Mouse (Mus musculus): Measurements from ENCODE around the gene Hspg2. TPM values are rescaled to one million over a fixed set of nuclear protein-coding genes. Genes with fewer than 3 reads are reported as not detected.
A peak's percentile ranks its signal among the peaks of the same experiment; 100 is the strongest.

Gene Hspg2
- polyA plus RNA-seq, 1 experiment from 2014 or later: 50.0 TPM

- Histone ChIP-seq H3K36me3 (no peaks in the 10 kb centered on the region), H3K27me3 (replicated peaks) (no peaks in the 10 kb centered on the region), H3K4me3 (no peak overlapping the region), H3K4me2 (0 out of 2 replicates have a peak overlapping the region, but pooled peaks have one; percentile 13), H3K27ac (replicated peaks) (peak overlapping the region; percentile 100), H3K9me3 (no peaks in the 10 kb centered on the region), H3K4me1 (peaks cover 100% of the 10 kb centered on the region), H3K9ac (peak overlapping the region; percentile 85)
- ATAC-seq (ENCODE audit: extremely low read depth, insufficient number of reproducible peaks, low FRiP score, low TSS enrichment): no peak
- 16% methylated on average over 16 of the region's 16 CpGs for WGBS
Measured at GRCm38 (mm10) chr4:137483871-137484270, 15.3 kb downstream of the Hspg2 start.

DNA sequence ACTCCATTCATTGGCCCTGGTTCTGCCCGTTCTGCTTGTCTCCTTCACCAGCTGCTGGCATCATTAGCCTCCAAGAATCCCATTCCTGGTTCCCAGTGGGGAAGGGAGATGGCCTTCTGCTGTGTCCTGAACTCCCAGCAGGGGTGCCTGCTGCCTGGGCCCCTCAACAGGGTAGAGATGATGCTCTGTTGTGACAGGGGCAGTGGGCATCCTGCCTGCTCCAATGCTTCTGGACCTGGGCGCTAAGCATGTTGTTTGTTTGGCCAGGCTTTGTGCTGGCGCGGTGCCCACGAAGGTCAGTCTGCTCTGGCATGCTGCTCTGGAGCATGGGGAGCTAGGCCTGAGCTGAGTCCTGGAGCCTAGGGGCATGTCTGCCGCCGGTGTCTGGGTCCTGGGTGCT lies 16.0 kb downstream of the Hspg2 start:
- H3K9ac ChIP-seq: peak overlapping the region; percentile 85
- H3K36me3 ChIP-seq: no peaks in the 10 kb centered on the region
- no peak for ATAC-seq (ENCODE audit: extremely low read depth, insufficient number of reproducible peaks, low FRiP score, low TSS enrichment)
- no peaks in the 10 kb centered on the region for H3K9me3 ChIP-seq
- peaks cover 100% of the 10 kb centered on the region for H3K4me1 ChIP-seq
- 42% methylated on average over 7 of the region's 7 CpGs for WGBS
- no peaks in the 10 kb centered on the region for H3K27me3 ChIP-seq (replicated peaks)
- peak overlapping the region; percentile 9; the same call in 1 of the 2 replicates for H3K4me2 ChIP-seq
- H3K4me3 ChIP-seq: no peak overlapping the region
- H3K27ac ChIP-seq (replicated peaks): peak overlapping the region; percentile 100

DNA sequence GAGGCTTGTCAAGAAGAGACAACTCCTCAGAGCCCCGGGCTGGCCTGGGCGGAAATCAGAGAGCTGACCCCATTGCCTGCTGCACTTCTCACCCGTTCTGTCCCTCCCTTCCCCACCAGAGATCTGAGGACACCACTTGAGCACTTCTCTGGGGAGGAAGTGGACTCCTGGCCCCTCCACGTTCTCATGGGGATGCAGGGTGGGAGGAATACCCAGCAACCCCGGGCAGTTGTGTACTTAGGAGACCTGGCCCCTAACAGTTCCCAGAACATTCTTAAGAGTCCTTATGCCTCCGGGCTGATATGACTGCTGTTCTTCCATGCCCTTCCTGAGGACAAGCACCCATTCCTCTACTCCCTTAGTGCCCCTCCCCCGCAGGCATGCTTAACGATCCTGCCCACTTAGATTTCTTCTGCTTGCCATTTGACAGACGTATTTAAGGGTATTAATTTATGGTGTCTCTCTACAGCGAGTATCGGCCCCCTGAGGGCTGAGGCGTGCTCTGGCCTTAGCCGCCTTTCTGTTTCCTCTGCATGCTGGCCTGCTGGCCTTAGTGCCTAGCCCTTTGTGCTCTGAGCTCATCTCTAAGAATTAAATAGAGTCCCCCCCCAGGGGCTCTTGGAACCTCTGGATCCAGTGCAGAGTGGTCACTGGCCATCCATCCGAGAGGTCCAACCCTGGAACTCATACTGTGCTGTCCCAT lies 16.8 kb downstream of the Hspg2 start:
- Histone ChIP-seq H3K9me3 (no peaks in the 10 kb centered on the region), H3K4me3 (no peak overlapping the region), H3K9ac (peak overlapping the region; percentile 85), H3K36me3 (no peaks in the 10 kb centered on the region), H3K4me1 (peaks cover 100% of the 10 kb centered on the region), H3K4me2 (peak overlapping the region; percentile 64), H3K27me3 (replicated peaks) (no peaks in the 10 kb centered on the region), H3K27ac (replicated peaks) (peak overlapping the region; percentile 100)
- ATAC-seq (ENCODE audit: extremely low read depth, insufficient number of reproducible peaks, low FRiP score, low TSS enrichment): no peak
- WGBS: 30% methylated on average over 14 of the region's 14 CpGs

DNA sequence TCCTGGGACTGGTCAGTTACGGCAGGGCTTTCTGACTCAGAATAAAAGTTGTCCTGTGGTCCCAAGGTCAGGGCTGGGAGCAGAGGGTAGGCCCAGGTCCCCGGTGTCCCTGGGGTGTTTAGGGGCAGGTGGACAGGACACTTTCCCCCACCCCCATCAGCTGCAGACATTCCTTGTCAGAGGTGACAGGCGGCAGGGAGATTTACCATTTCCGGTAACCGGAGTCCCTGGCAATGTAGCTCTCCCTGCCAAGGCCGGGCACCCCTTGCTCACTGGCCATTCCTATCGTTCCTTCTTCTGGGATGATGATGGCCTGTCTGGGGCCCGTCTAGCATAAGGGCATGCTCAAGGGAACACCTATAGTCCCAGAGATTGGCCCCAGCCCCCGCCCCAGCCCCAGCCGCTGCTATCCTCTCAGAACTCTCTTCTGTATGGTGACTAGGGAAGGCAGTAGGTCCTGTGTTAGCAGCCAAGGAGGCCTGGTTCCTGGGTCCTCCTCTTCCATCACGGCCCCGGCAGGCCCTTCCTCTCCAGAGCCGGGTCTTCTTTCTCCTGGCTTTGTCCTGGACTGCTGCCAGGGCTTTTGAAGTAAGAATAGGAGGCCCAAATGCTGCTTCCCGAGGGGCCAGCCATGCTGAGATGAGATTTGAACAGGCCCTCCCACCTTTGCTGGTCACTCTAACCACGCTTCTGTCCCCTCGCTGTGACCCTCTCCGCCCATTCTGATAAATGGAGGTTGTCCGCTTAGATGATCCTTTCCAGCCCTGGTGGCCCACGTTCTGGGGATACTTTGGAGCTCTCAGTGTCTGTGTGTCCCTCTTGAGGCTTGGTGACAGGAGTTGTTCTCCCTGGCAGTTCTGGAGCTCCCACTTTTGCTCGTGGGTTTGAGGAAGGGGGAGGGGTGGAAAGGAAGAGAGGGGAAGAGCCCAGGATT lies 17.8 kb downstream of the Hspg2 start:
- H3K36me3 ChIP-seq: no peaks in the 10 kb centered on the region
- H3K4me1 ChIP-seq: peaks cover 97% of the 10 kb centered on the region
- H3K27ac ChIP-seq (replicated peaks): peak overlapping the region; percentile 100
- 12% methylated on average over 20 of the region's 20 CpGs for WGBS
- no peaks in the 10 kb centered on the region for H3K9me3 ChIP-seq
- H3K4me2 ChIP-seq: peak overlapping the region; percentile 64
- no peaks in the 10 kb centered on the region for H3K27me3 ChIP-seq (replicated peaks)
- H3K4me3 ChIP-seq: no peak overlapping the region; the same call in 1 of the 2 replicates
- peak overlapping the region; percentile 85 for H3K9ac ChIP-seq
- ATAC-seq (ENCODE audit: extremely low read depth, insufficient number of reproducible peaks, low FRiP score, low TSS enrichment): no peak

- H3K27me3 ChIP-seq (replicated peaks): no peaks in the 10 kb centered on the region
- H3K4me3 ChIP-seq: no peak overlapping the region; the same call in 1 of the 2 replicates
- H3K9me3 ChIP-seq: no peaks in the 10 kb centered on the region
- WGBS: 17% methylated on average over 10 of the region's 10 CpGs
- peak; percentile 11; the same call in 1 of the 2 replicates for ATAC-seq (ENCODE audit: extremely low read depth, insufficient number of reproducible peaks, low FRiP score, low TSS enrichment)
- peak overlapping the region; percentile 100 for H3K27ac ChIP-seq (replicated peaks)
- peak overlapping the region; percentile 64 for H3K4me2 ChIP-seq
- H3K4me1 ChIP-seq: peaks cover 91% of the 10 kb centered on the region
- peak overlapping the region; percentile 85 for H3K9ac ChIP-seq
- H3K36me3 ChIP-seq: 0 out of 2 replicates have a peak, but pooled peaks cover 4% of the 10 kb centered on the region
Measured at GRCm38 (mm10) chr4:137487286-137488000, 18.9 kb downstream of the Hspg2 start.

- H3K4me1 ChIP-seq: peaks cover 91% of the 10 kb centered on the region
- 9% methylated on average over 11 of the region's 11 CpGs for WGBS
- no peaks in the 10 kb centered on the region for H3K9me3 ChIP-seq
- H3K4me2 ChIP-seq: peak overlapping the region; percentile 64
- peak overlapping the region; percentile 85 for H3K9ac ChIP-seq
- H3K4me3 ChIP-seq: peak overlapping the region; percentile 23; the same call in 1 of the 2 replicates
- H3K27ac ChIP-seq (replicated peaks): peak overlapping the region; percentile 100
- no peaks in the 10 kb centered on the region for H3K27me3 ChIP-seq (replicated peaks)
- H3K36me3 ChIP-seq: peaks cover 4% of the 10 kb centered on the region; the same call in 1 of the 2 replicates
- ATAC-seq (ENCODE audit: extremely low read depth, insufficient number of reproducible peaks, low FRiP score, low TSS enrichment): no peak
Measured at GRCm38 (mm10) chr4:137488038-137488437, 19.5 kb downstream of the Hspg2 start.

GRCm38 (mm10) chr4:137488571-137489303 lies 20.2 kb downstream of the Hspg2 start:
- no peaks in the 10 kb centered on the region for H3K9me3 ChIP-seq
- 6% methylated on average over 12 of the region's 12 CpGs for WGBS

DNA sequence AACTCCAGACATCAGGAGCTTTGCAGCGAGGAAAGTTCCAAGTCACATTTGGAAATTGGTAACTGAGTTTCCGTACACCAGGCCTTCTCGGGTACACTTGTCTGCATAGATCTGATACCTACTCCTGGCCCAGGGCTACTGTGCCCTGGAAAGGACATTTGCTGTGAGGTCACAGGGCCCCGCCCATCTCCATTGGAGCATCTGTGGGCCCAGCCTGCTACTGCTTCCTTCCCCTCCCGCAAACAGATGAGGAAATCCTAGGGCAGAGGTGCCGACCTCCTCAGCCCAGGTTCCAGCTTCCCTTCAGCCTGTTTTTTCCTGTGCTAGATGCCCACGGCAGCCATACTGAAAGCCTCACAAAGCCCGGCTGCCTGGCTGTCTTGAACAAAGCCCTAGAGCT lies 21.4 kb downstream of the Hspg2 start:
- peaks cover 91% of the 10 kb centered on the region for H3K4me1 ChIP-seq
- H3K4me3 ChIP-seq: no peak overlapping the region
- peaks cover 7% of the 10 kb centered on the region; the same call in 1 of the 2 replicates for H3K36me3 ChIP-seq
- ATAC-seq (ENCODE audit: extremely low read depth, insufficient number of reproducible peaks, low FRiP score, low TSS enrichment): no peak
- H3K27me3 ChIP-seq (replicated peaks): no peaks in the 10 kb centered on the region
- no peaks in the 10 kb centered on the region for H3K9me3 ChIP-seq
- 31% methylated on average over 8 of the region's 8 CpGs for WGBS
- peak overlapping the region; percentile 100 for H3K27ac ChIP-seq (replicated peaks)
- H3K9ac ChIP-seq: peak overlapping the region; percentile 85
- H3K4me2 ChIP-seq: peak overlapping the region; percentile 64

More at GRCm38 (mm10) chr4:137488571-137489303, 20.2 kb downstream of the Hspg2 start:
- H3K4me3 ChIP-seq: peak overlapping the region; percentile 23
- H3K36me3 ChIP-seq: peaks cover 7% of the 10 kb centered on the region; the same call in 1 of the 2 replicates
- peak overlapping the region; percentile 85 for H3K9ac ChIP-seq
- ATAC-seq (ENCODE audit: extremely low read depth, insufficient number of reproducible peaks, low FRiP score, low TSS enrichment): peak; percentile 75
- peaks cover 91% of the 10 kb centered on the region for H3K4me1 ChIP-seq
- peak overlapping the region; percentile 100 for H3K27ac ChIP-seq (replicated peaks)
- H3K4me2 ChIP-seq: peak overlapping the region; percentile 64
- H3K27me3 ChIP-seq (replicated peaks): no peaks in the 10 kb centered on the region

DNA sequence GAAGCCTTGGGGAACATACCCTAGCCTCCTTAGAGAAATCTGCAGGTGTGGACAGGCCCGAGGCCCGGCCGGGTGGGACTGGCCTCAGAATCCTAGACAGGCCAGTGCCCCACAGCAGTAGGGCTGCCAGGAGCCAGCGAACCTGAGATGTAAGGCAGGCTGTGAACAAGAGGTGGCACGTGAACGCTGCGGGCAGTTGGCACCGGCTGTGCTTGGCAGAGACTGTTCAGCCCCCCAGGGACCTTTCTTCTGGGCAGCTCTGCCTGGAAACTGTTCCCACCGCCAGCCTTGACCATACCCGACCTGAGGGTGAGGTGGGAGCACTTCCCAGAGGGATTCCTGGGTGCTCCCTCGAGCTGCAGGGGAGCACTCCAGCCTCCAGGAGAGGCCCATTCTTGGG lies 24.0 kb downstream of the Hspg2 start:
- Histone ChIP-seq H3K27ac (replicated peaks) (peak overlapping the region; percentile 95), H3K9me3 (no peaks in the 10 kb centered on the region), H3K36me3 (peaks cover 7% of the 10 kb centered on the region; the same call in 1 of the 2 replicates), H3K4me2 (no peak overlapping the region), H3K9ac (peak overlapping the region; percentile 59; the same call in 1 of the 2 replicates), H3K27me3 (replicated peaks) (no peaks in the 10 kb centered on the region), H3K4me1 (peaks cover 91% of the 10 kb centered on the region), H3K4me3 (no peak overlapping the region)
- 77% methylated on average over 11 of the region's 11 CpGs for WGBS
- no peak for ATAC-seq (ENCODE audit: extremely low read depth, insufficient number of reproducible peaks, low FRiP score, low TSS enrichment)

- H3K9me3 ChIP-seq: no peaks in the 10 kb centered on the region
- H3K4me2 ChIP-seq: no peak overlapping the region
- H3K27me3 ChIP-seq (replicated peaks): no peaks in the 10 kb centered on the region
- peak overlapping the region; percentile 95 for H3K27ac ChIP-seq (replicated peaks)
- peaks cover 7% of the 10 kb centered on the region; the same call in 1 of the 2 replicates for H3K36me3 ChIP-seq
- H3K4me1 ChIP-seq: peaks cover 91% of the 10 kb centered on the region
- WGBS: 82% methylated on average over 4 of the region's 4 CpGs
- peak overlapping the region; percentile 59; the same call in 1 of the 2 replicates for H3K9ac ChIP-seq
- no peak overlapping the region for H3K4me3 ChIP-seq
- ATAC-seq (ENCODE audit: extremely low read depth, insufficient number of reproducible peaks, low FRiP score, low TSS enrichment): no peak
Measured at GRCm38 (mm10) chr4:137493187-137493586, 24.6 kb downstream of the Hspg2 start.

All from heart, embryonic 13.5 days (tissue).